Mouse (Mus musculus): ENCODE results near the gene Majin. TPM values are rescaled to one million over a fixed set of nuclear protein-coding genes. Genes with fewer than 3 reads are reported as not detected.

Gene Majin
- polyA plus RNA-seq, 1 experiment from 2014 or later, result not detected

DNA sequence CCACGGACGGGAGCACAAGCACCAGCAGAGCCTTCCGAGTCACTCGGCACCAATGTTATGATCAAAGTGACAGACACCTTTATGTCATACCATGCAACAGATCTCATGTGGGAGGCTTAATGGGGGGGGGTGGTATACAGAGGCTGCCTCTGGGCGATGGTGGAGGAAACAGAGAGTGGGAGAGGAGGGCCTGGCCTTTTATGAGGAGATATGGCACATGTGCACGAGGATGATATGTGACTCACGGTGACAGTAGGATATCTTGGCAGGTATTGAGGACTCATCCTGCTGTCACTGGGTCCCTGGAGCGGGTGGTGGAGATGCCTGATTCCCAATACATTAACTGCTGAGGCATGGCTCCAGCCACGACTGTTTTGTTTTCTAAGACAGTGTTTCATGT lies 29.0 kb upstream of the Majin start:
- Histone ChIP-seq H3K27me3 (ENCODE audit: control insufficient read depth, insufficient read depth, low read length) (no peaks in the 10 kb centered on the region), H3K9me3 (ENCODE audit: control insufficient read depth, low read length) (no peaks in the 10 kb centered on the region), H3K4me3 (ENCODE audit: control insufficient read depth in 1 of 2, insufficient read depth in 1 of 2, low read depth in 1 of 2, low read length in 2 of 2) (no peak overlapping the region), H3K9ac (ENCODE audit: low read length) (no peak overlapping the region), H3K27ac (replicated peaks in 1 of 2; ENCODE audit: control insufficient read depth in 1 of 2, insufficient read depth in 1 of 2, low read depth in 2 of 2, low read length in 2 of 2) (no peak overlapping the region), H3K36me3 (ENCODE audit: control insufficient read depth, insufficient read depth, low read length) (no peaks in the 10 kb centered on the region), H3K4me2 (ENCODE audit: low read length) (no peak overlapping the region), H3K4me1 (ENCODE audit: control insufficient read depth in 2 of 2, insufficient read depth in 2 of 2, low read length in 2 of 2) (no peaks in the 10 kb centered on the region)
- WGBS, result 77% methylated on average over 9 of the region's 9 CpGs
- no peak for ATAC-seq (ENCODE audit: insufficient number of reproducible peaks, insufficient read depth, low FRiP score, low read depth)

GRCm38 (mm10) chr19:6156372-6156771 lies 27.8 kb upstream of the Majin start:
- no peaks in the 10 kb centered on the region for H3K27me3 ChIP-seq (ENCODE audit: control insufficient read depth, insufficient read depth, low read length)
- H3K36me3 ChIP-seq (ENCODE audit: control insufficient read depth, insufficient read depth, low read length), result no peaks in the 10 kb centered on the region
- no peak overlapping the region for H3K27ac ChIP-seq (replicated peaks in 1 of 2; ENCODE audit: control insufficient read depth in 1 of 2, insufficient read depth in 1 of 2, low read depth in 2 of 2, low read length in 2 of 2)
- ATAC-seq (ENCODE audit: insufficient number of reproducible peaks, insufficient read depth, low FRiP score, low read depth), result no peak
- H3K4me3 ChIP-seq (ENCODE audit: control insufficient read depth in 1 of 2, insufficient read depth in 1 of 2, low read depth in 1 of 2, low read length in 2 of 2), result no peak overlapping the region
- 59% methylated on average over 8 of the region's 8 CpGs for WGBS
- H3K9me3 ChIP-seq (ENCODE audit: control insufficient read depth, low read length), result no peaks in the 10 kb centered on the region
- no peaks in the 10 kb centered on the region for H3K4me1 ChIP-seq (ENCODE audit: control insufficient read depth in 2 of 2, insufficient read depth in 2 of 2, low read length in 2 of 2)
- no peak overlapping the region for H3K4me2 ChIP-seq (ENCODE audit: low read length)
- no peak overlapping the region for H3K9ac ChIP-seq (ENCODE audit: low read length)

DNA sequence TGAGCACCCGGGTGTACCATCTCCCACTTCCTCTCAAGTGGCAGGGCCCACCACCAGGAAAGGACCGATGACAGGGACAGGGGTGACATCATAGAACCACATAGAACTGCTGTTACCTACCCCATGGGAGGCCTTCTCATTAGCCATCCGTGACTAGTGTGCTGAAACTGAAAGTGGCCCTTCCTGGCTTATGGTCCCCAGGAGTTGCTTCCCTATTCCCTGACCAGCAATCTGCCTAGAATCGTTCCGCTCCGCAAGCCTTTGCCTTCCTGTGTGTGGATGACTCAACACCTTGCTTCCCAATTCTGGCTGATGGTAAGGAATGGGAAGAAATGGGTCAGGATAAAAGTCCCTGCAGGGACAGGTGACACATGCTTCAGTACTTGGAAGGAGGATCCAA lies 27.0 kb upstream of the Majin start:
- H3K4me1 ChIP-seq (ENCODE audit: control insufficient read depth in 2 of 2, insufficient read depth in 2 of 2, low read length in 2 of 2), result no peaks in the 10 kb centered on the region
- H3K36me3 ChIP-seq (ENCODE audit: control insufficient read depth, insufficient read depth, low read length), result no peaks in the 10 kb centered on the region
- no peaks in the 10 kb centered on the region for H3K27me3 ChIP-seq (ENCODE audit: control insufficient read depth, insufficient read depth, low read length)
- no peak overlapping the region for H3K9ac ChIP-seq (ENCODE audit: low read length)
- H3K27ac ChIP-seq (replicated peaks in 1 of 2; ENCODE audit: control insufficient read depth in 1 of 2, insufficient read depth in 1 of 2, low read depth in 2 of 2, low read length in 2 of 2), result no peak overlapping the region
- no peak overlapping the region for H3K4me3 ChIP-seq (ENCODE audit: control insufficient read depth in 1 of 2, insufficient read depth in 1 of 2, low read depth in 1 of 2, low read length in 2 of 2)
- 54% methylated on average over 6 of the region's 6 CpGs for WGBS
- no peaks in the 10 kb centered on the region for H3K9me3 ChIP-seq (ENCODE audit: control insufficient read depth, low read length)
- ATAC-seq (ENCODE audit: insufficient number of reproducible peaks, insufficient read depth, low FRiP score, low read depth), result no peak
- H3K4me2 ChIP-seq (ENCODE audit: low read length), result no peak overlapping the region

DNA sequence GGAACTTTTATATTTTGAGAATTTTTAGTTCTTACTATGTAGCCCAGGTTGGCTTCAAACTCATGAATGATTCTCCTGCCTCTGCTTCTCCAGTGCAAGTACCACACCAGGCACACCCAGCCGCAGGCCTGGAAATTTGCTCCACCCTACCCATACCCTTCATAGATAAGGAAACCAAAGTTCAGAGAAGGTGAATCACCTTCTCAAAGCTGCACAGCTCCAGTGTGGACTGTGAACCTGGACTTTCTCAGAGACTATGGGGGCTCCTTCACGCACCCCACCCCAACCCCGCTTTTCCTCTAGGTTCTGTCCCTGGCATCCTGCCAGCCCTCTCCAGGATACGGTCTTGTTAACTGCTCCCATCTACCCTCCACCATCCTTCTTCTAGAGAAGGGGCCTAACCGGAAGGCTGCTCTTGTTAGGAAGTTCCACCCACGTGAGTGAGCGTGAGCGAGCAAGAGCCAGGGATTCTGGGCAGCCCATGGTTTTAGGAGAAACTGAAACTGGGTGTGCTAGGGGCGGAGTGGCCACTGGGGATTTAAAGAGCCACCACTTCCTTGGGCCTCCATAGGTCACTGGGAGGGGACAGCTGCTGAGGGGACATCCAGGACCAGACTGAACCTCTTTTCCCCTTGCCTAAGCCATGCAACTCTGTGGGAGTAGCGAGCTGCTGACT lies 20.2 kb upstream of the Majin start:
- H3K27me3 ChIP-seq (ENCODE audit: control insufficient read depth, insufficient read depth, low read length), result no peaks in the 10 kb centered on the region
- H3K9me3 ChIP-seq (ENCODE audit: control insufficient read depth, low read length), result 0 out of 2 replicates have a peak, but pooled peaks cover 2% of the 10 kb centered on the region
- WGBS, result 65% methylated on average over 10 of the region's 10 CpGs
- H3K9ac ChIP-seq (ENCODE audit: low read length), result no peak overlapping the region
- H3K4me2 ChIP-seq (ENCODE audit: low read length), result no peak overlapping the region
- H3K27ac ChIP-seq (replicated peaks in 1 of 2; ENCODE audit: control insufficient read depth in 1 of 2, insufficient read depth in 1 of 2, low read depth in 2 of 2, low read length in 2 of 2), result no peak overlapping the region
- H3K4me1 ChIP-seq (ENCODE audit: control insufficient read depth in 2 of 2, insufficient read depth in 2 of 2, low read length in 2 of 2), result no peaks in the 10 kb centered on the region
- ATAC-seq (ENCODE audit: insufficient number of reproducible peaks, insufficient read depth, low FRiP score, low read depth), result no peak
- no peak overlapping the region for H3K4me3 ChIP-seq (ENCODE audit: control insufficient read depth in 1 of 2, insufficient read depth in 1 of 2, low read depth in 1 of 2, low read length in 2 of 2)
- H3K36me3 ChIP-seq (ENCODE audit: control insufficient read depth, insufficient read depth, low read length), result no peaks in the 10 kb centered on the region

GRCm38 (mm10) chr19:6166750-6167149 lies 17.4 kb upstream of the Majin start:
- no peaks in the 10 kb centered on the region for H3K36me3 ChIP-seq (ENCODE audit: control insufficient read depth, insufficient read depth, low read length)
- H3K9me3 ChIP-seq (ENCODE audit: control insufficient read depth, low read length), result 0 out of 2 replicates have a peak, but pooled peaks cover 2% of the 10 kb centered on the region
- no peak for ATAC-seq (ENCODE audit: insufficient number of reproducible peaks, insufficient read depth, low FRiP score, low read depth)
- no peak overlapping the region for H3K4me2 ChIP-seq (ENCODE audit: low read length)
- H3K4me1 ChIP-seq (ENCODE audit: control insufficient read depth in 2 of 2, insufficient read depth in 2 of 2, low read length in 2 of 2), result no peaks in the 10 kb centered on the region
- H3K9ac ChIP-seq (ENCODE audit: low read length), result no peak overlapping the region
- H3K27me3 ChIP-seq (ENCODE audit: control insufficient read depth, insufficient read depth, low read length), result no peaks in the 10 kb centered on the region
- no peak overlapping the region for H3K27ac ChIP-seq (replicated peaks in 1 of 2; ENCODE audit: control insufficient read depth in 1 of 2, insufficient read depth in 1 of 2, low read depth in 2 of 2, low read length in 2 of 2)
- no peak overlapping the region for H3K4me3 ChIP-seq (ENCODE audit: control insufficient read depth in 1 of 2, insufficient read depth in 1 of 2, low read depth in 1 of 2, low read length in 2 of 2)
- WGBS, result 68% methylated on average over 4 of the region's 4 CpGs

DNA sequence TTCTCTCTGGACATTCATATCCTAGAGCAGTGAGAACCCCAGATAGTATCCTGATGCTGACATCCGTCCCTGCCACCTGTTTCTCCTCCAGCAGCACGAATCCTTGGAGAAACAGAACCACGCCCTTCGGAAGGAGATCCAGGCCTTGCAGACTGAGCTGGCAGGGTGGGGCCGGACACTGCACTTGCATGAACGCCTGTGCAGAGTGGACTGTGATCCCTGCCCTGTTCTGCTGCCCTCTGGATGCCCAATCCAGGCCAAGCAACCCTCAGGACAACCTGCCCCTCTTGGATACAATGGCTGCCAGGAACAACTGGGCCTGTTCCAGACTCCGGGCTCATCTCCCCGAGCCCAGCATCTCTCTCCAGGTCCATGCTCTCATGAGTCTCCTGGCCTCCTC lies 13.0 kb upstream of the Majin start:
- H3K27me3 ChIP-seq (ENCODE audit: control insufficient read depth, insufficient read depth, low read length), result 0 out of 2 replicates have a peak, but pooled peaks cover 2% of the 10 kb centered on the region
- no peak overlapping the region for H3K9ac ChIP-seq (ENCODE audit: low read length)
- H3K4me2 ChIP-seq (ENCODE audit: low read length), result no peak overlapping the region
- H3K4me3 ChIP-seq (ENCODE audit: control insufficient read depth in 1 of 2, insufficient read depth in 1 of 2, low read depth in 1 of 2, low read length in 2 of 2), result no peak overlapping the region
- 68% methylated on average over 8 of the region's 8 CpGs for WGBS
- no peak overlapping the region for H3K27ac ChIP-seq (replicated peaks in 1 of 2; ENCODE audit: control insufficient read depth in 1 of 2, insufficient read depth in 1 of 2, low read depth in 2 of 2, low read length in 2 of 2)
- H3K36me3 ChIP-seq (ENCODE audit: control insufficient read depth, insufficient read depth, low read length), result no peaks in the 10 kb centered on the region
- no peaks in the 10 kb centered on the region for H3K4me1 ChIP-seq (ENCODE audit: control insufficient read depth in 2 of 2, insufficient read depth in 2 of 2, low read length in 2 of 2)
- ATAC-seq (ENCODE audit: insufficient number of reproducible peaks, insufficient read depth, low FRiP score, low read depth), result no peak
- H3K9me3 ChIP-seq (ENCODE audit: control insufficient read depth, low read length), result 0 out of 2 replicates have a peak, but pooled peaks cover 2% of the 10 kb centered on the region

DNA sequence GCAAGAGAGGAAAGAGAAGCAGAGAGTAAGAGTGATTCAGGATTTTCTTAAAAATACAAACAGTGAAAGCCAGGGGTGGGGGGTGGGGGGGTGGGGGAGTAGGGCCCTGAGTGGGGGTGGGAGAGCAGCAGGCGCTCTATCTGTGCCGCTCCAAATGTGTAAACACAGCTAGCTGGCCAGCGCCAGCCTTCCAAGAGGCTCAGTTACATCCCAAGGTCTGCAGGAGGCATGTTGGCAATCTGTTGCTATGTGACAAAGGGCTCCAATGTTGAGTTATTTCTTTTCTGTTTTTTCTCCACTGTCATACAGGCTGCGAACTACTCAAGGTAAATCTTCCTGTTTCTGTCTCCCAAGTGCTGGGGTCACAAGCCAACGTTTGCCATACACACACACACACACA lies 9.4 kb upstream of the Majin start:
- H3K36me3 ChIP-seq (ENCODE audit: control insufficient read depth, insufficient read depth, low read length), result no peaks in the 10 kb centered on the region
- H3K4me3 ChIP-seq (ENCODE audit: control insufficient read depth in 1 of 2, insufficient read depth in 1 of 2, low read depth in 1 of 2, low read length in 2 of 2), result no peak overlapping the region
- 0 out of 2 replicates have a peak, but pooled peaks cover 3% of the 10 kb centered on the region for H3K27me3 ChIP-seq (ENCODE audit: control insufficient read depth, insufficient read depth, low read length)
- H3K9me3 ChIP-seq (ENCODE audit: control insufficient read depth, low read length), result no peaks in the 10 kb centered on the region
- no peak for ATAC-seq (ENCODE audit: insufficient number of reproducible peaks, insufficient read depth, low FRiP score, low read depth)
- no peaks in the 10 kb centered on the region for H3K4me1 ChIP-seq (ENCODE audit: control insufficient read depth in 2 of 2, insufficient read depth in 2 of 2, low read length in 2 of 2)
- no peak overlapping the region for H3K4me2 ChIP-seq (ENCODE audit: low read length)
- H3K27ac ChIP-seq (replicated peaks in 1 of 2; ENCODE audit: control insufficient read depth in 1 of 2, insufficient read depth in 1 of 2, low read depth in 2 of 2, low read length in 2 of 2), result no peak overlapping the region
- H3K9ac ChIP-seq (ENCODE audit: low read length), result no peak overlapping the region
- WGBS, result 32% methylated on average over 5 of the region's 5 CpGs

GRCm38 (mm10) chr19:6178775-6179174 lies 5.4 kb upstream of the Majin start:
- Histone ChIP-seq H3K27ac (replicated peaks in 1 of 2; ENCODE audit: control insufficient read depth in 1 of 2, insufficient read depth in 1 of 2, low read depth in 2 of 2, low read length in 2 of 2) (no peak overlapping the region), H3K27me3 (ENCODE audit: control insufficient read depth, insufficient read depth, low read length) (peaks cover 6% of the 10 kb centered on the region; the same call in 1 of the 2 replicates), H3K9ac (ENCODE audit: low read length) (no peak overlapping the region), H3K4me2 (ENCODE audit: low read length) (no peak overlapping the region), H3K4me3 (ENCODE audit: control insufficient read depth in 1 of 2, insufficient read depth in 1 of 2, low read depth in 1 of 2, low read length in 2 of 2) (no peak overlapping the region), H3K9me3 (ENCODE audit: control insufficient read depth, low read length) (no peaks in the 10 kb centered on the region), H3K36me3 (ENCODE audit: control insufficient read depth, insufficient read depth, low read length) (no peaks in the 10 kb centered on the region), H3K4me1 (ENCODE audit: control insufficient read depth in 2 of 2, insufficient read depth in 2 of 2, low read length in 2 of 2) (no peaks in the 10 kb centered on the region)
- ATAC-seq (ENCODE audit: insufficient number of reproducible peaks, insufficient read depth, low FRiP score, low read depth), result no peak
- 77% methylated on average over 5 of the region's 6 CpGs for WGBS
